In genomic region chr1:153990651-153991435, GRCm38 (mm10) we compare ENCODE assay signal across 24 mouse cellular contexts.
DNase-seq lines count a peak whose midpoint lies in the region; ATAC-seq and TF ChIP-seq lines count a peak whose summit lies in the region.
"Had no signal": no experiment of that assay in that cellular context is flagged by ENCODE, and none has a peak within 500 bp of the region (broad histone marks: within the 10 kb centered on the region; RNA-seq: fewer than 3 reads in every experiment).

No protein-coding gene starts in this region.

- no peaks in the 10 kb centered on the region for H3K27me3 ChIP-seq in liver, adult 2 months (ENCODE audit: control insufficient read depth, insufficient read depth, low read length)
- H3K27me3 ChIP-seq in liver, embryonic 11.5 days (replicated peaks; ENCODE audit: control insufficient read depth, insufficient read depth, low read length), result no peaks in the 10 kb centered on the region
- H3K27me3 ChIP-seq in CH12.LX (replicated peaks), result peaks cover 2% of the 10 kb centered on the region
- no peaks in the 10 kb centered on the region for H3K27me3 ChIP-seq in hindbrain, embryonic 13.5 days
- H3K27me3 ChIP-seq: embryonic facial prominence, embryonic 12.5 days; heart, embryonic 13.5 days; hindbrain, embryonic 15.5 days; liver, embryonic 15.5 days had no signal

- no peaks in the 10 kb centered on the region for H3K36me3 ChIP-seq in liver, adult 2 months (ENCODE audit: control insufficient read depth, insufficient read depth, low read length)
- H3K36me3 ChIP-seq in liver, embryonic 11.5 days (ENCODE audit: control insufficient read depth, insufficient read depth, low read length), result no peaks in the 10 kb centered on the region
- H3K36me3 ChIP-seq in CH12.LX (replicated peaks in 1 of 2; ENCODE audit: control insufficient read depth in 1 of 2, insufficient read depth in 1 of 2, low read length in 1 of 2), result no peaks in the 10 kb centered on the region
- H3K36me3 ChIP-seq in hindbrain, embryonic 13.5 days, result no peaks in the 10 kb centered on the region
- H3K36me3 ChIP-seq: embryonic facial prominence, embryonic 12.5 days; heart, embryonic 13.5 days; hindbrain, embryonic 15.5 days; liver, embryonic 15.5 days had no signal

- H3K4me3 ChIP-seq in liver, adult 2 months (ENCODE audit: insufficient read depth, low read depth, low read length), result no peak overlapping the region
- H3K4me3 ChIP-seq in liver, embryonic 11.5 days (ENCODE audit: low read depth, low read length), result no peak overlapping the region
- H3K4me3 ChIP-seq in CH12.LX (replicated peaks in 1 of 3; ENCODE audit: low read depth in 2 of 3, low read length in 2 of 3, poor library complexity in 1 of 3), result no peak overlapping the region
- no peak overlapping the region for H3K4me3 ChIP-seq in brown adipose tissue, adult 24 weeks (ENCODE audit: insufficient read depth, low read depth, low read length)
- no peak overlapping the region for H3K4me3 ChIP-seq in hindbrain, embryonic 13.5 days
- H3K4me3 ChIP-seq: embryonic facial prominence, embryonic 12.5 days; erythroblast, embryonic 14.5 days; heart, embryonic 13.5 days; hindbrain, embryonic 15.5 days; liver, embryonic 15.5 days had no signal

- WGBS in liver, adult 2 months, result 44% methylated on average over 11 of the region's 11 CpGs
- WGBS in liver, embryonic 11.5 days, result 79% methylated on average over 11 of the region's 11 CpGs
- 92% methylated on average over 11 of the region's 11 CpGs for WGBS in hindbrain, embryonic 13.5 days

- no peak for TF ChIP-seq CTCF in liver, adult 2 months (IDR thresholded peaks at IDR 0.05; ENCODE audit: low read depth, low read length)
- no peak for TF ChIP-seq CTCF in CH12.LX (conservative IDR thresholded peaks at IDR 0.05 in 1 of 2, IDR thresholded peaks at IDR 0.05 in 1 of 2; ENCODE audit: low read depth in 2 of 2, low read length in 2 of 2)

- H3K9me3 ChIP-seq in liver, embryonic 11.5 days (ENCODE audit: control insufficient read depth, low read length), result no peaks in the 10 kb centered on the region
- peaks cover 8% of the 10 kb centered on the region for H3K9me3 ChIP-seq in CH12.LX (replicated peaks; ENCODE audit: low read length)
- no peaks in the 10 kb centered on the region; the same call in 1 of the 2 replicates for H3K9me3 ChIP-seq in hindbrain, embryonic 13.5 days
- H3K9me3 ChIP-seq: embryonic facial prominence, embryonic 12.5 days; hindbrain, embryonic 15.5 days; liver, embryonic 15.5 days had no signal

- in situ Hi-C loops in CH12.LX (cut with MboI; ENCODE audit: low pct_ligation_motif_present, low pct_unique_long_range_greater_than_20kb, low sequenced_read_pairs), result no loop called here

- no peak overlapping the region for H3K4me2 ChIP-seq in liver, embryonic 11.5 days
- no peak overlapping the region for H3K4me2 ChIP-seq in CH12.LX (ENCODE audit: insufficient read depth, low read depth, poor library complexity, severe bottlenecking)
- no peak overlapping the region for H3K4me2 ChIP-seq in hindbrain, embryonic 13.5 days
- H3K4me2 ChIP-seq: embryonic facial prominence, embryonic 12.5 days; heart, embryonic 13.5 days; hindbrain, embryonic 15.5 days; liver, embryonic 15.5 days had no signal

- no peak for ATAC-seq in CD4-positive, CD25-positive, alpha-beta regulatory T cell, adult 4 months
- no peak for ATAC-seq in liver, embryonic 11.5 days (replicated peaks; ENCODE audit: low FRiP score)
- ATAC-seq in hindbrain, embryonic 13.5 days (ENCODE audit: low FRiP score), result no peak
- ATAC-seq: forebrain, embryonic 14.5 days; intestine, embryonic 16.5 days; midbrain, embryonic 16.5 days had no signal

- H3K27ac ChIP-seq in liver, adult 2 months (replicated peaks; ENCODE audit: insufficient read depth, low read depth, low read length), result peak overlapping the region; percentile 33
- H3K27ac ChIP-seq in liver, embryonic 11.5 days (ENCODE audit: low read depth, low read length), result no peak overlapping the region
- H3K27ac ChIP-seq in CH12.LX (ENCODE audit: insufficient read depth, low read depth), result no peak overlapping the region
- H3K27ac ChIP-seq in brown adipose tissue, adult 24 weeks (replicated peaks; ENCODE audit: low read depth, low read length), result peak overlapping the region; percentile 90
- H3K27ac ChIP-seq in hindbrain, embryonic 13.5 days, result no peak overlapping the region
- H3K27ac ChIP-seq: embryonic facial prominence, embryonic 12.5 days; heart, embryonic 13.5 days; hindbrain, embryonic 15.5 days; liver, embryonic 15.5 days had no signal

- DNase-seq in CD4-positive, CD25-positive, alpha-beta regulatory T cell, adult 2 months (ENCODE audit: low read depth, low spot score), result peak; percentile 13
- DNase-seq in liver, adult 2 months (ENCODE audit: extremely low read depth, low read depth, low spot score), result peak; percentile 94
- no peak for DNase-seq in liver, embryonic 11.5 days (ENCODE audit: low spot score)
- DNase-seq in CH12.LX (ENCODE audit: extremely low read depth), result peak; percentile 47
- DNase-seq in Muller cell, postnatal 12 days (ENCODE audit: inconsistent ontology term), result no peak
- DNase-seq: cerebellum, adult 11 months; cerebellum, postnatal 10 days; heart, adult 18-20 months; heart, postnatal 36 days; kidney, postnatal 4 days; layer of hippocampus, adult 9-11 months; lung, postnatal 4 days; thymus, postnatal 36 days had no signal

- H3K4me1 ChIP-seq in liver, adult 2 months (ENCODE audit: control insufficient read depth, insufficient read depth, low read length), result peaks cover 30% of the 10 kb centered on the region
- H3K4me1 ChIP-seq in liver, embryonic 11.5 days (replicated peaks; ENCODE audit: control insufficient read depth, insufficient read depth, low read length), result no peaks in the 10 kb centered on the region
- H3K4me1 ChIP-seq in CH12.LX (ENCODE audit: control insufficient read depth in 1 of 2, insufficient read depth in 2 of 2), result peaks cover 8 to 17% of the 10 kb centered on the region in 2 experiments; a peak in 3 of 4 replicates
- H3K4me1 ChIP-seq in brown adipose tissue, adult 24 weeks (ENCODE audit: control insufficient read depth, insufficient read depth, insufficient read length, low read length), result no peaks in the 10 kb centered on the region; the same call in 1 of the 2 replicates
- H3K4me1 ChIP-seq in hindbrain, embryonic 13.5 days (replicated peaks), result no peaks in the 10 kb centered on the region
- H3K4me1 ChIP-seq: embryonic facial prominence, embryonic 12.5 days; hindbrain, embryonic 15.5 days had no signal

- 0 out of 2 replicates have a peak overlapping the region, but pooled peaks have one; percentile 3 for H3K9ac ChIP-seq in liver, adult 2 months (ENCODE audit: low read depth, low read length)
- no peak overlapping the region for H3K9ac ChIP-seq in liver, embryonic 11.5 days (ENCODE audit: low read depth, low read length)
- H3K9ac ChIP-seq in CH12.LX (ENCODE audit: insufficient read depth, low read depth), result no peak overlapping the region
- no peak overlapping the region for H3K9ac ChIP-seq in hindbrain, embryonic 13.5 days
- H3K9ac ChIP-seq: embryonic facial prominence, embryonic 12.5 days; heart, embryonic 13.5 days; hindbrain, embryonic 15.5 days; liver, embryonic 15.5 days had no signal

- dilution Hi-C loops in CH12.LX (cut with MboI; ENCODE audit: extremely low pct_ligation_motif_present, extremely low pct_unique_long_range_greater_than_20kb, low sequenced_read_pairs), result no loop called here

- TF ChIP-seq EP300 in CH12.LX (IDR thresholded peaks at IDR 0.05; ENCODE audit: low read length), result 0 out of 2 replicates have a peak, but pooled peaks have one; percentile 6

- no peak for TF ChIP-seq RAD21 in CH12.LX (IDR thresholded peaks at IDR 0.05; ENCODE audit: low read depth, low read length)

- no peaks in the 10 kb centered on the region for H3K79me2 ChIP-seq in liver, adult 2 months (ENCODE audit: control insufficient read depth, insufficient read depth, low read length)
- no peaks in the 10 kb centered on the region for H3K79me2 ChIP-seq in CH12.LX (replicated peaks; ENCODE audit: control insufficient read depth, extremely low read depth, insufficient read depth, poor library complexity, severe bottlenecking)

- TF ChIP-seq POLR2A in liver, adult 2 months (IDR thresholded peaks at IDR 0.05; ENCODE audit: extremely low read depth, insufficient read depth, low read length), result no peak
- no peak for TF ChIP-seq POLR2A in CH12.LX (IDR thresholded peaks at IDR 0.05; ENCODE audit: low read depth, low read length)

TF ChIP-seq in CH12.LX, 34 proteins besides CTCF, POLR2A, EP300 and RAD21:
- TF ChIP-seq ETS1 (conservative IDR thresholded peaks at IDR 0.05; ENCODE audit: low read depth, low read length) (peak; percentile 25), E2F4 (IDR thresholded peaks at IDR 0.05; ENCODE audit: insufficient replicate concordance, low read depth, low read length) (no peak), BHLHE40 (IDR thresholded peaks at IDR 0.05; ENCODE audit: low read depth, low read length) (peak; percentile 94), TCF12 (IDR thresholded peaks at IDR 0.05; ENCODE audit: low read depth, low read length) (peak; percentile 59; the same call in 1 of the 2 replicates)

Comparison
In these comparisons a context has a peak if more than half of its experiments do, and no peak if none do; other contexts are left out.
1. DNase-seq: peak in CD4-positive, CD25-positive, alpha-beta regulatory T cell, adult 2 months (single experiment), liver, adult 2 months (single experiment) and CH12.LX (single experiment); none in liver, embryonic 11.5 days (single experiment) and Muller cell, postnatal 12 days (single experiment).
2. H3K27ac ChIP-seq: peak in liver, adult 2 months (single experiment) and brown adipose tissue, adult 24 weeks (single experiment); none in liver, embryonic 11.5 days (single experiment), CH12.LX (single experiment) and hindbrain, embryonic 13.5 days (single experiment).